Mouse (Mus musculus) MEL (cell line): ENCODE measurements around the gene Gm10663. TPM values are rescaled to one million over a fixed set of nuclear protein-coding genes. Genes with fewer than 3 reads are reported as not detected.

Experiments used
- DNase-seq: peaks from one replicate; pipeline ENCODE4 v3.0.0; 2011; ENCODE audit warnings: low read depth, low spot score
- H3K27ac ChIP-seq: 2 replicates; pipeline ENCODE4 v1.5.1; 2012; ENCODE audit warnings: low read depth, mild to moderate bottlenecking, control low read depth, low read length, moderate library complexity; ENCODE audit not compliant: control insufficient read depth
- H3K27me3 ChIP-seq, 2 experiments: fragments of 150-350 bp in 1 of 2; sonication (generic) in 1 of 2; 2 replicates each; pipeline ENCODE4 v1.6.1; 2012; ENCODE audit warnings: low read length in 2 of 2, mild to moderate bottlenecking in 2 of 2, improper control_type of control experiment in 1 of 2, moderate library complexity in 1 of 2; ENCODE audit not compliant: insufficient read depth in 2 of 2, control insufficient read depth in 1 of 2
- H3K36me3 ChIP-seq, 2 experiments: 2 replicates each; pipeline ENCODE4 v1.6.1; 2012 to 2014; ENCODE audit warnings: low read length in 2 of 2, improper control_type of control experiment in 1 of 2, inconsistent platforms in 1 of 2, mild to moderate bottlenecking in 1 of 2; ENCODE audit not compliant: insufficient read depth in 2 of 2, control insufficient read depth in 1 of 2
- H3K4me1 ChIP-seq, 2 experiments: fragments of 150-350 bp in 1 of 2; sonication (generic) in 1 of 2; 2 replicates each; pipeline ENCODE4 v1.6.1; 2012; ENCODE audit warnings: low read length in 2 of 2, improper control_type of control experiment in 1 of 2, mild to moderate bottlenecking in 1 of 2; ENCODE audit not compliant: insufficient read depth in 2 of 2, control insufficient read depth in 1 of 2
- H3K4me3 ChIP-seq, 2 experiments: fragments of 150-350 bp in 1 of 2; sonication (generic) in 1 of 2; 2 replicates each; pipeline ENCODE4 v1.5.1; 2012; ENCODE audit warnings: low read depth in 2 of 2, low read length in 2 of 2, mild to moderate bottlenecking in 2 of 2, moderate library complexity in 2 of 2, control low read depth in 1 of 2, improper control_type of control experiment in 1 of 2; ENCODE audit not compliant: control insufficient read depth in 1 of 2, insufficient read depth in 1 of 2
- H3K79me2 ChIP-seq: 2 replicates; pipeline ENCODE4 v1.6.1; 2012; ENCODE audit warnings: mild to moderate bottlenecking, low read length, moderate library complexity; ENCODE audit not compliant: control insufficient read depth, poor library complexity, insufficient read depth
- H3K9ac ChIP-seq: 2 replicates; pipeline ENCODE4 v1.6.1; 2012; ENCODE audit warnings: low read depth, mild to moderate bottlenecking, control low read depth, low read length, moderate library complexity; ENCODE audit not compliant: control insufficient read depth, poor library complexity, severe bottlenecking
- H3K9me3 ChIP-seq: fragments of 150-350 bp; sonication (generic); replicated peaks from 2 replicates; pipeline ENCODE4 v1.6.1; 2012; ENCODE audit warnings: mild to moderate bottlenecking, low read length, improper control_type of control experiment, moderate library complexity; ENCODE audit not compliant: insufficient read depth
- BHLHE40 ChIP-seq: IDR thresholded peaks from 2 replicates; pipeline ENCODE4 v1.6.1; 2012; ENCODE audit warnings: low read depth, mild to moderate bottlenecking, inconsistent platforms, low read length, improper control_type of control experiment, borderline replicate concordance
- CTCF ChIP-seq, 3 experiments: IDR thresholded peaks in 2 of 3; conservative IDR thresholded peaks in 1 of 3; 2 replicates each; pipeline ENCODE4 v1.5.1; 2011 to 2012; ENCODE audit warnings: low read length in 3 of 3, low read depth in 2 of 3, mild to moderate bottlenecking in 2 of 3, improper control_type of control experiment in 1 of 3, inconsistent platforms in 1 of 3, mixed read lengths in 1 of 3, moderate library complexity in 1 of 3; ENCODE audit not compliant: control insufficient read depth in 1 of 3, insufficient read depth in 1 of 3, poor library complexity in 1 of 3, severe bottlenecking in 1 of 3
- E2F4 ChIP-seq: IDR thresholded peaks from 2 replicates; pipeline ENCODE4 v1.6.1; 2011; ENCODE audit warnings: low read depth, low read length, improper control_type of control experiment, borderline replicate concordance
- ELF1 ChIP-seq: IDR thresholded peaks from 2 replicates; pipeline ENCODE4 v1.6.1; 2014; ENCODE audit warnings: low read depth, mild to moderate bottlenecking, inconsistent platforms, low read length, improper control_type of control experiment, moderate library complexity
- EP300 ChIP-seq, 2 experiments: IDR thresholded peaks; 2 replicates each; pipeline ENCODE4 v1.6.1; 2011; ENCODE audit warnings: improper control_type of control experiment in 2 of 2, low read length in 2 of 2, low read depth in 1 of 2, mild to moderate bottlenecking in 1 of 2
- ETS1 ChIP-seq: IDR thresholded peaks from 2 replicates; pipeline ENCODE4 v1.6.1; 2012; ENCODE audit warnings: low read depth, mild to moderate bottlenecking, inconsistent platforms, low read length, improper control_type of control experiment, moderate library complexity
- GATA1 ChIP-seq: IDR thresholded peaks from 2 replicates; pipeline ENCODE4 v1.6.1; 2011; ENCODE audit warnings: low read depth, low read length, improper control_type of control experiment
- HCFC1 ChIP-seq: IDR thresholded peaks from 2 replicates; pipeline ENCODE4 v1.6.1; 2012; ENCODE audit warnings: low read depth, mild to moderate bottlenecking, inconsistent platforms, low read length, improper control_type of control experiment, moderate library complexity
- MAFK ChIP-seq: IDR thresholded peaks from 2 replicates; pipeline ENCODE4 v1.6.1; 2011; ENCODE audit warnings: low read depth, mild to moderate bottlenecking, low read length, improper control_type of control experiment, borderline replicate concordance
- MEF2A ChIP-seq: IDR thresholded peaks from 2 replicates; pipeline ENCODE4 v1.6.1; 2014; ENCODE audit warnings: low read depth, mild to moderate bottlenecking, inconsistent platforms, low read length, improper control_type of control experiment; ENCODE audit not compliant: poor library complexity, insufficient replicate concordance, severe bottlenecking; ENCODE audit errors: extremely low read depth
- MYB ChIP-seq: IDR thresholded peaks from 2 replicates; pipeline ENCODE4 v1.6.1; 2011; ENCODE audit warnings: mild to moderate bottlenecking, low read depth, low read length, improper control_type of control experiment
- MYC ChIP-seq: IDR thresholded peaks from 2 replicates; pipeline ENCODE4 v1.6.1; 2011; ENCODE audit warnings: low read depth, mild to moderate bottlenecking, low read length, improper control_type of control experiment, moderate library complexity
- NELFE ChIP-seq: IDR thresholded peaks from 2 replicates; pipeline ENCODE4 v1.6.1; 2011; ENCODE audit warnings: low read depth, low read length, improper control_type of control experiment
- POLR2AphosphoS2 ChIP-seq: IDR thresholded peaks from 2 replicates; pipeline ENCODE4 v1.6.1; 2011; ENCODE audit warnings: low read length, improper control_type of control experiment
- POLR2AphosphoS5 ChIP-seq: IDR thresholded peaks from 2 replicates; pipeline ENCODE4 v1.6.1; 2012; ENCODE audit warnings: low read depth, borderline replicate concordance, mild to moderate bottlenecking, inconsistent platforms, low read length, moderate library complexity, mixed read lengths
- RAD21 ChIP-seq: IDR thresholded peaks from 2 replicates; pipeline ENCODE4 v1.6.1; 2011; ENCODE audit warnings: mild to moderate bottlenecking, low read depth, low read length, improper control_type of control experiment
- SIN3A ChIP-seq: IDR thresholded peaks from 2 replicates; pipeline ENCODE4 v1.6.1; 2012; ENCODE audit warnings: low read length, improper control_type of control experiment, inconsistent platforms
- TAL1 ChIP-seq: IDR thresholded peaks from 2 replicates; pipeline ENCODE4 v1.6.1; 2012; ENCODE audit warnings: mild to moderate bottlenecking, inconsistent platforms, low read length, moderate library complexity, mixed read lengths
- UBTF ChIP-seq: IDR thresholded peaks from 2 replicates; pipeline ENCODE4 v1.6.1; 2012; ENCODE audit warnings: low read depth, mild to moderate bottlenecking, inconsistent platforms, low read length, improper control_type of control experiment, moderate library complexity, borderline replicate concordance; ENCODE audit not compliant: insufficient read depth
- USF1 ChIP-seq: IDR thresholded peaks from 2 replicates; pipeline ENCODE4 v1.6.1; 2014; ENCODE audit warnings: low read depth, mild to moderate bottlenecking, inconsistent platforms, low read length, improper control_type of control experiment, moderate library complexity
- ZC3H11A ChIP-seq: IDR thresholded peaks from 2 replicates; pipeline ENCODE4 v1.6.1; 2012; ENCODE audit warnings: low read depth, mild to moderate bottlenecking, inconsistent platforms, low read length, improper control_type of control experiment
- ZKSCAN1 ChIP-seq: IDR thresholded peaks from 2 replicates; pipeline ENCODE4 v1.6.1; 2012; ENCODE audit warnings: low read depth, mild to moderate bottlenecking, inconsistent platforms, low read length, improper control_type of control experiment, moderate library complexity
- polyA plus RNA-seq, 2 experiments: library from polyadenylated mRNA; stranded (reverse) in 1 of 2; unstranded in 1 of 2; fragments of >175 nt in 1 of 2; fragments of >200 nt in 1 of 2; gene quantifications; 2 replicates each; pipeline versions ENCODE4 v1.2.1 to v1.2.4; 2012; ENCODE audit warnings: low replicate concordance in 2 of 2, low read depth in 1 of 2; ENCODE audit not compliant: insufficient read length in 2 of 2, insufficient read depth in 1 of 2, missing spikeins in 1 of 2
- total RNA-seq: library from RNA; depleted of rRNA; stranded (reverse); fragments of 300-350 nt; gene quantifications from 2 replicates; pipeline ENCODE4 v1.2.3, GENCODE M21; 2012

Gene Gm10663
- total and polyA plus RNA-seq, 3 experiments: not detected

DNA sequence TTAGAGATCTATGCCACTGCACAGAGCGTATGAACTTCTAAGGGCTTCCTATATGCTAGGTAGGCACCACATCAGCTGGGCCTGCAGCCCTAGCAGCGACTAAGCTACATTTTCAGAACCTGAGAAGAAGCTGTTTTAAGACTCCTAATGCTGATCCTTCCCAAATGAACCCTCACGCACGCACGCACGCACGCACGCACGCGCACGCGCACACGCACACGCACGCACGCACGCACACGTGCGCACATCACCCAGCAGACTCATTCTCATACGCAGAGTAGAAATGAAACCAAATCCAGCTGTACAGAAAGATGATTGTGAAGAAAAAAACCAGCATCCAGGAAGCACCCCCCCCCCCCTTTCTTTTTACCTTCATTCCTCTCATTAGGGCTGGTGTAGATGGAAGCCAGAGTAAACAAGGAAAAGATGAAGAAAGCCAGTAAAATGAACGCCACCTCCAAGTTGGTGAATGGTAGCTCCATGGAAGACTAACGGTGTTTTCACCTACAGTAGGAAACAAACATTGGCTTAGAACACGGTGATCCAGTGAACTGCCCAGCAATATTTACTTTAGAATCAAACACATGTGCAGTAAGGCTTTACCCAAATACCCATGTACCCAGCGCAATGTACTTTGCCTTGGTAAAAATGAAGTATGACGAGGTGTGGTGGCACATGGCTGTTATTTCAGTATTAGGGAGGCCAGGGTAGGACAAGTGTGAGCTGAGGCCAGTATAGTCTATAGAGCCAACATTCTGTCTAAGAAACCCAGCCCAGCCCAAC, 33.3 kb downstream of the Gm10663 start:
- no peak for TF ChIP-seq CTCF (IDR thresholded peaks at IDR 0.05 in 2 of 3, conservative IDR thresholded peaks at IDR 0.05 in 1 of 3; ENCODE audit: control insufficient read depth in 1 of 3, insufficient read depth in 1 of 3, low read depth in 2 of 3, low read length in 3 of 3, poor library complexity in 1 of 3, severe bottlenecking in 1 of 3)
- no peak for TF ChIP-seq TAL1
- no peak for TF ChIP-seq E2F4
- TF ChIP-seq EP300 (IDR thresholded peaks at IDR 0.05; ENCODE audit: low read depth in 1 of 2, low read length in 2 of 2): no peak
- no peak for TF ChIP-seq ETS1
- TF ChIP-seq USF1: no peak
- TF ChIP-seq POLR2AphosphoS2: no peak
- no peak for TF ChIP-seq MAFK
- TF ChIP-seq GATA1: no peak
- no peak for TF ChIP-seq BHLHE40
- no peak for TF ChIP-seq MYC
- TF ChIP-seq MEF2A: no peak
- TF ChIP-seq RAD21: no peak
- no peak for TF ChIP-seq UBTF
- no peak for TF ChIP-seq POLR2AphosphoS5
- TF ChIP-seq ELF1: no peak
- no peak for TF ChIP-seq HCFC1
- Histone ChIP-seq H3K9ac (no peak overlapping the region), H3K79me2 (no peaks in the 10 kb centered on the region), H3K36me3 (no peaks in the 10 kb centered on the region), H3K4me1 (no peaks in the 10 kb centered on the region), H3K4me3 (no peak overlapping the region), H3K27ac (no peak overlapping the region), H3K27me3 (no peaks in the 10 kb centered on the region), H3K9me3 (no peaks in the 10 kb centered on the region)
- no peak for DNase-seq

DNA sequence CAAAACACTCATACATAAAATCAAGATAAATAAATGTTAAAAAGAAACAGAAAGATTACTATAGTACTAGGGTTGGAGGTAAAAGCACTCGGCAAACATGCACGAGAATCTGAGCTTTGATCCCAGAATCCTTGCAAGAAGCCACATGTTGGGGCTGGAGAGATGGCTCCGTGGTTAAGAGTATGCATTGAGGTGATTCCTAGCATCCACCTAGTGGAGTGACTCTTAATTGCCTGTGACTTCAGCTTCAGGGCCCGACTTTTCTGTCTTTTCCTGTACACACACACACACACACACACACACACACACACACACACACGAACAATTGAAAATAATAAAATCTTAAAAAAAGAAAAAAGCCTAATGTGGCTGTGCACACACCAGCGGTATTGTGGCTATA, 34.1 kb downstream of the Gm10663 start:
- no peaks in the 10 kb centered on the region for H3K27me3 ChIP-seq
- no peaks in the 10 kb centered on the region for H3K79me2 ChIP-seq
- H3K4me3 ChIP-seq: no peak overlapping the region
- H3K9ac ChIP-seq: no peak overlapping the region
- H3K27ac ChIP-seq: no peak overlapping the region
- TF ChIP-seq NELFE: no peak
- no peak for TF ChIP-seq ZKSCAN1
- TF ChIP-seq CTCF (IDR thresholded peaks at IDR 0.05 in 2 of 3, conservative IDR thresholded peaks at IDR 0.05 in 1 of 3; ENCODE audit: control insufficient read depth in 1 of 3, insufficient read depth in 1 of 3, low read depth in 2 of 3, low read length in 3 of 3, poor library complexity in 1 of 3, severe bottlenecking in 1 of 3): no peak
- TF ChIP-seq BHLHE40: no peak
- TF ChIP-seq SIN3A: no peak
- no peak for TF ChIP-seq MYB
- no peak for TF ChIP-seq HCFC1
- no peak for TF ChIP-seq POLR2AphosphoS5
- no peak for TF ChIP-seq MYC
- TF ChIP-seq ZC3H11A: no peak
- no peak for TF ChIP-seq GATA1
- TF ChIP-seq USF1: no peak
- TF ChIP-seq, all 39 proteins: peak for 0
- Histone ChIP-seq H3K36me3 (no peaks in the 10 kb centered on the region), H3K9me3 (no peaks in the 10 kb centered on the region), H3K4me1 (no peaks in the 10 kb centered on the region)
- DNase-seq: no peak
